Mouse (Mus musculus): Measurements from ENCODE around the gene Cep164.
A peak's percentile ranks its signal among the peaks of the same experiment; 100 is the strongest.
"Not testable (repeated sequence)": the region's sequence is repeated elsewhere in the genome, so short reads cannot be mapped to it uniquely, and the experiment has no call there.

The Cep164 gene

GRCm38 (mm10) chr9:45828291-45828963 is at the start of gene Cep164:
TSS of gene Cep164 (minus strand) at chr9:45828691.
- DNase-seq (ENCODE audit: low spot score) = peak; percentile 95

GRCm38 (mm10) chr9:45877928-45878327 is 49.4 kb upstream of the Cep164 start:
- DNase-seq (ENCODE audit: low spot score) = peak; percentile 13

GRCm38 (mm10) chr9:45870265-45870664 is 41.8 kb upstream of the Cep164 start:
- no peak for DNase-seq (ENCODE audit: low spot score)

GRCm38 (mm10) chr9:45869181-45869580 is 40.7 kb upstream of the Cep164 start:
- DNase-seq (ENCODE audit: low spot score) = no peak

GRCm38 (mm10) chr9:45861813-45862212 is 33.3 kb upstream of the Cep164 start:
- no peak for DNase-seq (ENCODE audit: low spot score)

GRCm38 (mm10) chr9:45859364-45859763 is 30.9 kb upstream of the Cep164 start:
- no peak for DNase-seq (ENCODE audit: low spot score)

- no peak for DNase-seq (ENCODE audit: low spot score)
Measured at GRCm38 (mm10) chr9:45854136-45854535, 25.6 kb upstream of the Cep164 start.

GRCm38 (mm10) chr9:45853695-45854094 is 25.2 kb upstream of the Cep164 start:
- no peak for DNase-seq (ENCODE audit: low spot score)

GRCm38 (mm10) chr9:45851776-45852175 is 23.3 kb upstream of the Cep164 start:
- no peak for DNase-seq (ENCODE audit: low spot score)

- DNase-seq (ENCODE audit: low spot score) = no peak
Measured at GRCm38 (mm10) chr9:45851330-45851729, 22.8 kb upstream of the Cep164 start.

- DNase-seq (ENCODE audit: low spot score) = no peak
Measured at GRCm38 (mm10) chr9:45850528-45851155, 22.2 kb upstream of the Cep164 start.

- DNase-seq (ENCODE audit: low spot score) = no peak
Measured at GRCm38 (mm10) chr9:45849528-45850408, 21.3 kb upstream of the Cep164 start.

- no peak for DNase-seq (ENCODE audit: low spot score)
Measured at GRCm38 (mm10) chr9:45846891-45847460, 18.5 kb upstream of the Cep164 start.

- not testable (repeated sequence) for DNase-seq (ENCODE audit: low spot score)
Measured at GRCm38 (mm10) chr9:45846176-45846575, 17.7 kb upstream of the Cep164 start.

- DNase-seq (ENCODE audit: low spot score) = no peak
Measured at GRCm38 (mm10) chr9:45845541-45845940, 17.1 kb upstream of the Cep164 start.

GRCm38 (mm10) chr9:45843780-45844179 is 15.3 kb upstream of the Cep164 start:
- no peak for DNase-seq (ENCODE audit: low spot score)

- DNase-seq (ENCODE audit: low spot score) = no peak
Measured at GRCm38 (mm10) chr9:45843007-45843406, 14.5 kb upstream of the Cep164 start.

- DNase-seq (ENCODE audit: low spot score) = no peak
Measured at GRCm38 (mm10) chr9:45841458-45841857, 13.0 kb upstream of the Cep164 start.

GRCm38 (mm10) chr9:45840331-45840730 is 11.8 kb upstream of the Cep164 start:
- no peak for DNase-seq (ENCODE audit: low spot score)

- no peak for DNase-seq (ENCODE audit: low spot score)
Measured at GRCm38 (mm10) chr9:45839982-45840300, 11.4 kb upstream of the Cep164 start.

GRCm38 (mm10) chr9:45839139-45839981 is 10.9 kb upstream of the Cep164 start:
- no peak for DNase-seq (ENCODE audit: low spot score)
